Mouse (Mus musculus) T-helper 2 cell (primary cell): ENCODE measurements at regions not wholly inside any gene's neighbourhood (a gene's known extent, or its start where the extent isn't known, plus 50 kb on each side); places are given as distances from the start of the nearest gene placed in this dataset.

Experiments
- in situ Hi-C: fragments of 300-600 bp; cut with MboI, MseI; formaldehyde crosslinking; loops from one replicate; pipeline ENCODE4 v1.15.1; 2025; ENCODE audit warnings: high pct_unique_total_duplicates

GRCm38 (mm10) chr19:60148313-60148965, 78.1 kb downstream of the Fam204a start:
- in situ Hi-C loops: loop anchor here (10.0 kb wide), 1 partner anchor 684 kb away; no protein-coding TSS in a partner anchor

GRCm38 (mm10) chr19:60146451-60147190, 79.9 kb downstream of the Fam204a start:
- in situ Hi-C loops: loop anchor here (10.0 kb wide), 1 partner anchor 682 kb away; no protein-coding TSS in a partner anchor

DNA sequence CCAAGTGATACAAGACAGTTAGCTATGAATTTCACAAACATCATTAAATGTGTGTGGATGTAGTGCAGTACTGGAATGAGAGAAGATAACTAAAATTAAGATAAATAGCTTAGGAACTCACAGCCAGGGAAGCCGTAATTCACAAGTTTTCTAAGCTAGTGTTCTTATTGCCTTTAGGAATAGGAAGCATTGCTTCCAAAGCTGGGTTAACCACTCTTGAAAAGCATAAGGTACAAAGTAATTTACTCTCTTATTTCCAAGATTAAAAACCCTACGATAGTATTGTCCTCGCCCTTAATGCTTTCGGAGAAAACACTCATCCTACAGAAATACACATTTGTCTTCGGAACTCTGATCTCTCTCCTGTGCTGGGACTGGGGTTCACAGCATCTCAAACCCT, 81.3 kb downstream of the Fam204a start:
- in situ Hi-C loops: loop anchor here (10.0 kb wide), 1 partner anchor 680 kb away; no protein-coding TSS in a partner anchor

GRCm38 (mm10) chr19:60144336-60144989, 82.0 kb downstream of the Fam204a start:
- in situ Hi-C loops: loop anchor here (5.0 to 10.0 kb wide), 2 partner anchors 680 to 727 kb away; no protein-coding TSS in a partner anchor

- in situ Hi-C loops: loop anchor here (5.0 kb wide), 1 partner anchor 147 kb away; no protein-coding TSS in a partner anchor
Measured at GRCm38 (mm10) chr19:60138881-60139280, 87.6 kb downstream of the Fam204a start.

DNA sequence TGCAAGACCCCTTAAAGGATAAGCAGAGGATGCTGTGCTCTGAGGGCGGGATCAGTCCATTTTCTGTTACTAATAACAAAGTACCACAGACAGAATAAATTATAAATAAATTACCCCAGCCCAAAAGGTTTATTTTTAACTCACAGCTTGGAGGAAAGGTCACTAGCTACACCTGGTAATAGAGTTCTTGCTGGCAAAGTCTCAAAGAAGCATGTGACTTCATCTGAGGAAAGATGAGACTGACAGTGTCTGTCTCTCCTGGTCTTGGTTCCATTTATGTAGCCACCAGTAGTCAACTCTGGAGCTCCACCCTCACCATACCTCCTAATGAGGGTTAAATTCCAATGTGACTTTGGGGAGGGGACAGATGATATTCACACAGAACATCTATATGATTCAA, 90.0 kb downstream of the Fam204a start:
- in situ Hi-C loops: loop anchor here (5.0 kb wide), 1 partner anchor 144 kb away; no protein-coding TSS in a partner anchor

GRCm38 (mm10) chr19:60134447-60135328, 91.8 kb downstream of the Fam204a start:
- in situ Hi-C loops: loop anchor here (5.0 kb wide), 1 partner anchor 142 kb away; no protein-coding TSS in a partner anchor

DNA sequence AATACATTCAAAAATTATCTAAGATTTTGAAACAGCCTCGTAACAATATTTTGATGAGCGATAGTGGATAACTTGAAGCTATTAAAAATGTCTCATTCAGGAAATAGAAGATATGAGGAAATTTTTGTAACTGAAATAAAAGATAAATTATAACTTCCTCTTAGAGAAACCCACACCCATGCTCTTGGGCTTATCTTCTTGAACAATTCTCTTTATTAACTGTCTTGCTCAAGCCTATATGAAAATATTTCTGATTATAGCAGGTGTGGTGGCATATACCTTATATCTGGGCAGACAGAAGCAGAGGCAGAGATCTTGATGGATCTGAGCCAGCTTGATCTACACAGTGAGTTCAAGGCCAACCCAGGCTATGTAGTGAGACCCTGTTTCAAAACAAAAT, 96.9 kb downstream of the Fam204a start:
- in situ Hi-C loops: no loop called here

DNA sequence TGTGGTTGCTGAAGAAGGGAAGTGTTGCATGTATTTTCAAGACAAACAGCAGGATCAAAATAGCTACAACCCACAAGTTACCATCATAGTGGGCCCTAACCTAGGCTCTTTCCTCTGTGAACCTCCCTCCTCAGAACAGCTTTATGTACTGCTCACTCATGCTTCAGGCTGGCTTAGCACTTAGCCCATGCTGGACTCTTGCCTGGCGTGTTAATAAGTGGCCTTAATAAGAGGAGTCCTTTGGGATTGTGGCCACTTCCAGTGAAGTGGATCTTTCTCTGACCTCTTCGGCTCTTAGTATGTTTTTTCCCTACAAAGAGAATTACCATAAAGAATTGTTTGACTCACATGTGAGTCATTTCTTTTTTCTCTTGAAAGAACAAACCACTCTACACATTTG, 101.9 kb downstream of the Fam204a start:
- in situ Hi-C loops: no loop called here

DNA sequence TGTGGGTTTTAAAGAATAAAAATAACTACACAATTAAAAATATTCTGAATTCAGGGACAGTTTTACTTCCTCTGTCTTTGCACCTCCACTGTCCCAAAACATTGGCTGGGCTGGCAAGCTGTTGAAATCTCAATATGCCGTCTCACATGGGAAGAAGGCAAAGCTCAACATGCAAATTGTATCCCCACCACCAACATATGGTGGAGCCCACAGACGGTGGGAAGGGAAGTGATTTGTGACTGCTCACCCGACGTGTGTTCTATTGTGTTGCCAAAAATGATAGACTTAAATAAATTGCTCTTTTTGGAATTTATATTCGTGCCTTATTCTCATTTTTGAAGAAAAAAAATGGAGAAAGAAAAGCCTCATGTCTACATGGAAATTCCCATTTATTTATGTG, 105.6 kb downstream of the Fam204a start:
- in situ Hi-C loops: no loop called here

- in situ Hi-C loops: no loop called here
Measured at GRCm38 (mm10) chr19:60119051-60119450, 107.5 kb downstream of the Fam204a start.

DNA sequence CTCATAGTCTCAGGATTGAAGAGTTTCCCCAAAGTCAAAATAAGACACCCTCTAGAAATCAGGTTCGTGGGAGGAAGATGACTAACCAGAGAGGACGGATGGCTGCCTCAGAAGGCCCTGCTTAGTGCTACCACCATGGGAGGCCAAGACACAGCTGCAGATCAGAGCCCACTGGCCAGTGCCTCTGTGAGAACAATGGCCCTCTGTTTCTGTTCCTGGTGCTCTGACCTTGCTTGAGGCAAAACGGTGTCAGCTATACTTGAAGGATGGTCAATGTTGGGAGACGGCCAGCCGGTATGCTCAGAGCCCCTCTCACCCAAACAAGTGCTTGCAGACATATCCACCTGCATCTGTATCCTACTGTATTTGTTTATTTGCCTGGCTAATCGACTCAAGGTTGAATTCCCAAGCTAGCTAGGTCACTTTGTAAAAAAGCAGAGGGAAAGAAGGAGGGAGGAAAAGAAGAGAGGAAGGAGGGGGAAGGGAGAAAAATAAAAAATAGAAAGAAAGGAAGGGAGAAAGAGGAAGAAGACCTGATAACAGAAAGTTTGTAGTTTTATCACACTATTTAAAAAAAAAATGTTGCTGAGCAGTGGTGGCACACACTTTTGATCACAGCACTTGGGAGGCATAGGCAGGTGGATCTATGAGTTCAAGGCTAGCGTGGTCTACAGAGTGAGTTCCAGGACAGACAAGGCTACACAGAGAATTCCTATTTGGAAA, 112.7 kb downstream of the Fam204a start:
- in situ Hi-C loops: no loop called here

GRCm38 (mm10) chr19:60110278-60110677, 116.2 kb downstream of the Fam204a start:
- in situ Hi-C loops: no loop called here

- in situ Hi-C loops: no loop called here
Measured at GRCm38 (mm10) chr19:60109488-60109887, 117.0 kb downstream of the Fam204a start.

- in situ Hi-C loops: no loop called here
Measured at GRCm38 (mm10) chr19:60097915-60098314, 128.6 kb downstream of the Fam204a start.

DNA sequence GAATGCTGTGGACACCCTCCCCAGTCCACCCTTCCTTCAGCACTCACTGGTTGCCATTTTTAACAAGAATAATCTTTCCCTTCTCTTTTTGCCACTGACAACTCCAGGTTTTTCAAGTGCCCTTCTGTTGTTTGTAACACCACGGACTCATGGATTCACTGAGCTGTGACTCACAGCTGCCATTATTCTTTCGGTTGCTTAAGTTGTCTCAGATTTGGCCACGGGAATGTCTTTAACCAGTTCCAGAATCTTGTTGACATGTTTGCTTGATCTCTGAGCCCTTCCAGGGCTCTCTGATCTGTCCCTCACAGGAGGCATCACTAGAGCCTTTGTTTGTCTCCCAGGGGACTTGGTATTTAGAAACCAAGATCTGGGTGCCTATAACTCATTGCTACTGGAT, 131.5 kb upstream of the Rab11fip2 start:
- in situ Hi-C loops: loop anchor here (10.0 kb wide), 1 partner anchor 560 kb away; no protein-coding TSS in a partner anchor

DNA sequence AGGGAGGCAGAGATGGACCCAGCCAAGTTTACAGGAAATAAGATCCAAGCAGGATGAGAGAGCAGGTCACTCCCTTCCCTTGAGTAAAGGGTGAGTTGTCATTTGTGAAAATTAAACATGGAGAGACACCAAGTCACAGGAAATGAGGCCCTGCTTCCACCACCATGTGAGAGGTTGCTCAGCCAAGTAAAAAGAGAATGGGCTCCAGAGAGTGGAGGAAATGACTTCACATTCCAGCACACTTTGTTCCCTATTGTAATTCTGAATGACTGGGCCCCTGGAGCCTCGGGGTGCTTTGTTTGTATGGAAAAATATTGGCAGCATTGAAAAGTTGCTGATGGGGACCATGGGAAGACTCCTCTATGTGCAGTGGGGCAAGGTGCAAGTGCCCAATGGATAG, 129.9 kb upstream of the Rab11fip2 start:
- in situ Hi-C loops: loop anchor here (10.0 kb wide), 1 partner anchor 559 kb away; no protein-coding TSS in a partner anchor

DNA sequence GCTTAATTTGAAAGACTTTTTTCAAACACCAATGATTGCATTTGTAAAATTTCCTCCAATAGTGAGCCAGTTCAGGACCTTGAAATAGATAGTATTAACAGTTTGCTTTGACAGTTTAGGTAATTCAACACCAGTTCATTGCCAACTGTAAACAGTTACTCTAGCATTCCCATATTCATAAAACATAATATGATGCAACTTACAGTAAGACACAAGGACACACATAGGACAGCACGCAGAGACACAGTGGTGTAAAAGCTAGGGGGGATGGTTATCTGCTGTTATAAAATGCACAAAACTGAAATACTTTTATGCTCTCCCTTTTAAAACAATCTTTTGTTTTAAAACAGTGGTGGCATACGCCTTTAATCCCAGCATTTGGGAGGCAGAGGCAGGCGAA, 122.7 kb upstream of the Rab11fip2 start:
- in situ Hi-C loops: no loop called here

GRCm38 (mm10) chr19:60055121-60055874, 111.8 kb upstream of the Rab11fip2 start:
- in situ Hi-C loops: no loop called here

DNA sequence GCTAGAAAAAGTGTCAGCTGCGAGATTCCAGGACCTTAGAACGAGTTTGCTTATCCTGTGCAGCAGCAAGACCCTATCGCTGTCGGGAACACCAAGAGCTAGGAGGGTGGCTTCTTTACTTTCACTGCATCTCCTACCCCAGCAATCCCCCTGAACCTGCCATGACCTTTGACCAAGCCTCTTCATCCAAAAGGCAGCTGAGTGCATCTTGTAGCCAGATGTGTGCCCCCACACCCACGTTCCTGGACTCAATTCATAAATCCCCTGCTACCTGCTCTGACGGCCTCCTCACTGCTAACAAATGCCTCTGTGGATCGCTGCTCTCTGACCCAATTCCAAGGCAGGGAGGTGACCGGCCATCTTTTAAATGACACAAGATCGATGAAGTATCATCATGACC, 107.7 kb upstream of the Rab11fip2 start:
- in situ Hi-C loops: no loop called here
